Mouse (Mus musculus) lung, embryonic 14.5 days (tissue): ENCODE measurements at regions not wholly inside any gene's neighbourhood (a gene's known extent, or its start where the extent isn't known, plus 50 kb on each side); places are given as distances from the start of the nearest gene placed in this dataset.

Experiments
- ATAC-seq: fragments of 200-750 bp; cut with Nextera tagmentation; 2 replicates; pipeline ENCODE4 v1.8.0; 2017; ENCODE audit warnings: mild to moderate bottlenecking, moderate TSS enrichment, moderate library complexity; ENCODE audit not compliant: insufficient read depth
- DNase-seq: peaks from one replicate; pipeline ENCODE4 v3.0.0-alpha.2; 2015
- H3K27ac ChIP-seq: fragments of 300-500 bp; sonication (generic); 2 replicates; pipeline ENCODE4 v1.5.1; 2014; ENCODE audit warnings: low read depth, mild to moderate bottlenecking, moderate library complexity
- H3K27me3 ChIP-seq: fragments of 300-500 bp; sonication (generic); 2 replicates; pipeline ENCODE4 v1.6.1; 2014; ENCODE audit warnings: low read length, control low read depth; ENCODE audit not compliant: insufficient read depth
- H3K36me3 ChIP-seq: fragments of 300-500 bp; sonication (generic); 2 replicates; pipeline ENCODE4 v1.6.1; 2014; ENCODE audit warnings: control low read depth; ENCODE audit not compliant: insufficient read depth
- H3K4me1 ChIP-seq: fragments of 300-500 bp; sonication (generic); 2 replicates; pipeline ENCODE4 v1.6.1; 2014; ENCODE audit warnings: antibody characterized with exemption, control low read depth; ENCODE audit not compliant: insufficient read depth
- H3K4me2 ChIP-seq: fragments of 300-500 bp; sonication (generic); 2 replicates; pipeline ENCODE4 v1.6.1; 2014; ENCODE audit warnings: mild to moderate bottlenecking
- H3K4me3 ChIP-seq: fragments of 300-500 bp; sonication (generic); 2 replicates; pipeline ENCODE4 v1.5.1; 2014; ENCODE audit warnings: low read depth, low read length
- H3K9ac ChIP-seq: fragments of 300-500 bp; sonication (generic); 2 replicates; pipeline ENCODE4 v1.6.1; 2014
- H3K9me3 ChIP-seq: fragments of 300-500 bp; sonication (generic); 2 replicates; pipeline ENCODE4 v1.6.1; 2016; ENCODE audit warnings: low read depth, low read length, control low read depth
- CTCF ChIP-seq: IDR thresholded peaks from 2 replicates; pipeline ENCODE4 v1.5.1; 2016; ENCODE audit warnings: antibody characterized with exemption, low read depth
- WGBS: fragments of 180-500 bp; shearing (Covaris S2); extraction: QIAGEN DNeasy Blood & Tissue Kit; methylation state at CpG from one replicate; pipeline ENCODE4 v1.1.7; 2014; 5-methylcytosine and 5-hydroxymethylcytosine counted together

- no peak overlapping the region for H3K4me3 ChIP-seq
- WGBS = 86% methylated on average over 7 of the region's 7 CpGs
- TF ChIP-seq CTCF = no peak
- no peaks in the 10 kb centered on the region for H3K4me1 ChIP-seq
- DNase-seq (no peak), ATAC-seq (no peak)
- no peak overlapping the region for H3K4me2 ChIP-seq
- H3K27ac ChIP-seq = no peak overlapping the region
- no peaks in the 10 kb centered on the region for H3K9me3 ChIP-seq
- no peak overlapping the region for H3K9ac ChIP-seq
- no peaks in the 10 kb centered on the region for H3K27me3 ChIP-seq
- no peaks in the 10 kb centered on the region for H3K36me3 ChIP-seq
Measured at GRCm38 (mm10) chr5:132982866-132983265, 439.7 kb upstream of the Auts2 start.

- ATAC-seq = no peak
- no peaks in the 10 kb centered on the region for H3K4me1 ChIP-seq
- WGBS = 77% methylated on average over 5 of the region's 5 CpGs
Measured at GRCm38 (mm10) chr5:132979013-132979412, 435.9 kb upstream of the Auts2 start.

GRCm38 (mm10) chr5:132975303-132975932 lies 432.3 kb upstream of the Auts2 start:
- no peak overlapping the region for H3K4me3 ChIP-seq
- no peak for DNase-seq
- no peaks in the 10 kb centered on the region for H3K9me3 ChIP-seq
- 71% methylated on average over 4 of the region's 4 CpGs for WGBS
- H3K9ac ChIP-seq = no peak overlapping the region
- TF ChIP-seq CTCF = no peak
- no peaks in the 10 kb centered on the region for H3K27me3 ChIP-seq
- no peaks in the 10 kb centered on the region for H3K4me1 ChIP-seq
- no peak overlapping the region for H3K4me2 ChIP-seq
- ATAC-seq = no peak
- no peak overlapping the region for H3K27ac ChIP-seq
- H3K36me3 ChIP-seq = no peaks in the 10 kb centered on the region

More at GRCm38 (mm10) chr5:132979013-132979412, 435.9 kb upstream of the Auts2 start:
- H3K4me2 ChIP-seq = no peak overlapping the region
- H3K27ac ChIP-seq = no peak overlapping the region
- H3K27me3 ChIP-seq = no peaks in the 10 kb centered on the region
- H3K9me3 ChIP-seq = no peaks in the 10 kb centered on the region
- H3K9ac ChIP-seq = no peak overlapping the region
- H3K36me3 ChIP-seq = no peaks in the 10 kb centered on the region
- H3K4me3 ChIP-seq = no peak overlapping the region
- DNase-seq = no peak
- no peak for TF ChIP-seq CTCF

GRCm38 (mm10) chr5:132974876-132975275 lies 431.7 kb upstream of the Auts2 start:
- H3K4me1 ChIP-seq = no peaks in the 10 kb centered on the region
- H3K4me3 ChIP-seq = no peak overlapping the region
- H3K4me2 ChIP-seq = no peak overlapping the region
- ATAC-seq (no peak), DNase-seq (no peak)
- H3K36me3 ChIP-seq = no peaks in the 10 kb centered on the region
- H3K27me3 ChIP-seq = no peaks in the 10 kb centered on the region
- TF ChIP-seq CTCF = no peak
- no peaks in the 10 kb centered on the region for H3K9me3 ChIP-seq
- no peak overlapping the region for H3K27ac ChIP-seq
- H3K9ac ChIP-seq = no peak overlapping the region
- WGBS = 35% methylated on average over 3 of the region's 3 CpGs

GRCm38 (mm10) chr5:132971046-132971445 lies 427.9 kb upstream of the Auts2 start:
- Histone ChIP-seq H3K27me3 (no peaks in the 10 kb centered on the region), H3K9ac (no peak overlapping the region), H3K36me3 (no peaks in the 10 kb centered on the region), H3K4me2 (no peak overlapping the region), H3K27ac (no peak overlapping the region), H3K4me3 (no peak overlapping the region), H3K9me3 (no peaks in the 10 kb centered on the region), H3K4me1 (no peaks in the 10 kb centered on the region)
- ATAC-seq (no peak), DNase-seq (peak; percentile 49)
- whole genome bisulfite sequencing = 59% methylated on average over 7 of the region's 7 CpGs
- no peak for TF ChIP-seq CTCF

GRCm38 (mm10) chr5:132969376-132969775 lies 426.2 kb upstream of the Auts2 start:
- DNase-seq (no peak), ATAC-seq (no peak)
- H3K36me3 ChIP-seq = no peaks in the 10 kb centered on the region
- no peak overlapping the region for H3K4me3 ChIP-seq
- TF ChIP-seq CTCF = no peak
- no peak overlapping the region for H3K9ac ChIP-seq
- no peak overlapping the region for H3K27ac ChIP-seq
- H3K4me1 ChIP-seq = no peaks in the 10 kb centered on the region
- H3K9me3 ChIP-seq = no peaks in the 10 kb centered on the region
- H3K4me2 ChIP-seq = no peak overlapping the region
- H3K27me3 ChIP-seq = no peaks in the 10 kb centered on the region
- WGBS = 53% methylated on average over 5 of the region's 5 CpGs

- DNase-seq = peak; percentile 18
- TF ChIP-seq CTCF = no peak
- 54% methylated on average over 1 of the region's 1 CpGs for WGBS
Measured at GRCm38 (mm10) chr5:132959901-132960300, 416.8 kb upstream of the Auts2 start.

GRCm38 (mm10) chr5:132956184-132956583 lies 413.0 kb upstream of the Auts2 start:
- H3K4me2 ChIP-seq = no peak overlapping the region
- no peak for TF ChIP-seq CTCF
- no peaks in the 10 kb centered on the region for H3K9me3 ChIP-seq
- no peaks in the 10 kb centered on the region for H3K4me1 ChIP-seq
- H3K4me3 ChIP-seq = no peak overlapping the region
- no peaks in the 10 kb centered on the region for H3K27me3 ChIP-seq
- ATAC-seq (0 out of 2 replicates have a peak, but pooled peaks have one; percentile 47), DNase-seq (peak; percentile 57)
- H3K27ac ChIP-seq = no peak overlapping the region
- 27% methylated on average over 5 of the region's 5 CpGs for WGBS
- H3K9ac ChIP-seq = no peak overlapping the region
- H3K36me3 ChIP-seq = no peaks in the 10 kb centered on the region

More at GRCm38 (mm10) chr5:132959901-132960300, 416.8 kb upstream of the Auts2 start:
- H3K4me2 ChIP-seq = no peak overlapping the region
- H3K4me3 ChIP-seq = no peak overlapping the region
- H3K9ac ChIP-seq = no peak overlapping the region
- H3K36me3 ChIP-seq = no peaks in the 10 kb centered on the region
- H3K4me1 ChIP-seq = no peaks in the 10 kb centered on the region
- no peak for ATAC-seq
- H3K27ac ChIP-seq = no peak overlapping the region
- H3K9me3 ChIP-seq = no peaks in the 10 kb centered on the region
- no peaks in the 10 kb centered on the region for H3K27me3 ChIP-seq
